Mouse (Mus musculus) intestine, embryonic 15.5 days (tissue): ENCODE measurements around the gene Rtn4rl1. TPM values are rescaled to one million over a fixed set of nuclear protein-coding genes. Genes with fewer than 3 reads are reported as not detected.

ENCODE experiments used
- ATAC-seq: fragments of 200-750 bp; cut with Nextera tagmentation; 2 replicates; pipeline ENCODE4 v1.8.0; 2017; ENCODE audit warnings: moderate TSS enrichment, moderate library complexity
- H3K27ac ChIP-seq: fragments of 300-500 bp; sonication (generic); 2 replicates; pipeline ENCODE4 v1.5.1; 2015; ENCODE audit warnings: mild to moderate bottlenecking, inconsistent platforms
- H3K27me3 ChIP-seq: fragments of 300-500 bp; sonication (generic); replicated peaks from 2 replicates; pipeline ENCODE4 v1.6.1; 2015; ENCODE audit warnings: inconsistent platforms
- H3K36me3 ChIP-seq: fragments of 300-500 bp; sonication (generic); 2 replicates; pipeline ENCODE4 v1.6.1; 2015; ENCODE audit warnings: inconsistent platforms
- H3K4me1 ChIP-seq: fragments of 300-500 bp; sonication (generic); replicated peaks from 2 replicates; pipeline ENCODE4 v1.6.1; 2015; ENCODE audit warnings: inconsistent platforms
- H3K4me2 ChIP-seq: fragments of 300-500 bp; sonication (generic); replicated peaks from 2 replicates; pipeline ENCODE4 v1.6.1; 2015; ENCODE audit warnings: mild to moderate bottlenecking, inconsistent platforms
- H3K4me3 ChIP-seq: fragments of 300-500 bp; sonication (generic); replicated peaks from 2 replicates; pipeline ENCODE4 v1.5.1; 2015; ENCODE audit warnings: inconsistent platforms
- H3K9ac ChIP-seq: fragments of 300-500 bp; sonication (generic); 2 replicates; pipeline ENCODE4 v1.6.1; 2015; ENCODE audit warnings: inconsistent platforms
- H3K9me3 ChIP-seq: fragments of 300-500 bp; sonication (generic); 2 replicates; pipeline ENCODE4 v1.6.1; 2016; ENCODE audit warnings: inconsistent platforms
- WGBS: fragments of 180-500 bp; shearing (Covaris S2); methylation state at CpG from one replicate; pipeline ENCODE4 v1.1.7; 2015; 5-methylcytosine and 5-hydroxymethylcytosine counted together
- polyA plus RNA-seq: library from polyadenylated mRNA; unstranded; fragments of >200 nt; fragmentation: Nextera tagmentation; extraction: Ambion mirVana; gene quantifications from 2 replicates; pipeline ENCODE4 v1.2.1, GENCODE M21; 2015

Gene Rtn4rl1
- polyA plus RNA-seq, 1 experiment from 2014 or later: 1.8 TPM

GRCm38 (mm10) chr11:75229289-75229688 is 35.7 kb downstream of the Rtn4rl1 start:
- Histone ChIP-seq H3K4me2 (no peak overlapping the region), H3K9ac (no peak overlapping the region), H3K4me1 (no peaks in the 10 kb centered on the region), H3K27ac (no peak overlapping the region), H3K27me3 (no peaks in the 10 kb centered on the region), H3K36me3 (no peaks in the 10 kb centered on the region), H3K9me3 (no peaks in the 10 kb centered on the region), H3K4me3 (no peak overlapping the region)
- no peak for ATAC-seq
- 50% methylated on average over 6 of the region's 6 CpGs for WGBS

DNA sequence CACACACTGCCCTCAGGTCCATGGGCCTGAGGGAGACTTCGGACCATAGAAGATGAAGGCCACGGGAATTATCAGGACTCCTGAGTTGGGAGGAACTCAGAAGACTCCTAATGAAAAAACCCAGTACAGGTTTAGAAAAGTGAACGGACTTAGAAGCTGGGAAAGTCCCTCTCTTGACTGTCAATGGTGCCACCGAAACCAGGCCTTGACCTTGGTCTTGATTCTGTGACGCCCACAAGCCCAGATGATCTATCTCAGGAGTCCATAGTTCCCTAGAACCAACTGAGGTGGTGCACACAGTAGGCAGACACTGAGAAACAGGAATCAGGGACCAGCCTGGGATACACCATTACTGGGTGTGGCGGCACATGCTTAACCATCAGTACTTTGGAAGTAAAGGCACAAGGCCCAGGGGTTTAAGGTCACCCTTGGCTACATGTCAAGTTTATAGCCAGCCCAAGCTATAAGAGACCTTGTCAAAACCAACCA is 36.7 kb downstream of the Rtn4rl1 start:
- H3K4me1 ChIP-seq: no peaks in the 10 kb centered on the region
- H3K4me3 ChIP-seq: no peak overlapping the region
- peaks cover 7% of the 10 kb centered on the region; the same call in 1 of the 2 replicates for H3K27me3 ChIP-seq
- no peak overlapping the region for H3K9ac ChIP-seq
- H3K4me2 ChIP-seq: no peak overlapping the region
- no peak for ATAC-seq
- no peaks in the 10 kb centered on the region for H3K36me3 ChIP-seq
- no peaks in the 10 kb centered on the region for H3K9me3 ChIP-seq
- no peak overlapping the region for H3K27ac ChIP-seq
- WGBS: 95% methylated on average over 6 of the region's 6 CpGs

- Histone ChIP-seq H3K9ac (no peak overlapping the region), H3K27ac (no peak overlapping the region), H3K4me2 (no peak overlapping the region), H3K4me3 (no peak overlapping the region), H3K4me1 (no peaks in the 10 kb centered on the region), H3K9me3 (no peaks in the 10 kb centered on the region), H3K27me3 (peaks cover 8% of the 10 kb centered on the region), H3K36me3 (no peaks in the 10 kb centered on the region)
- WGBS: 10% methylated on average over 7 of the region's 7 CpGs
- ATAC-seq: peak; percentile 68; the same call in 1 of the 2 replicates
These were observed 38.2 kb downstream of the Rtn4rl1 start for GRCm38 (mm10) chr11:75231756-75232155.

GRCm38 (mm10) chr11:75232434-75232833 is 38.9 kb downstream of the Rtn4rl1 start:
- H3K4me1 ChIP-seq: no peaks in the 10 kb centered on the region
- H3K4me2 ChIP-seq: no peak overlapping the region
- H3K27me3 ChIP-seq: peaks cover 8% of the 10 kb centered on the region
- ATAC-seq: no peak
- no peak overlapping the region for H3K27ac ChIP-seq
- H3K9me3 ChIP-seq: no peaks in the 10 kb centered on the region
- no peak overlapping the region for H3K9ac ChIP-seq
- 70% methylated on average over 4 of the region's 4 CpGs for WGBS
- H3K4me3 ChIP-seq: no peak overlapping the region
- H3K36me3 ChIP-seq: no peaks in the 10 kb centered on the region

GRCm38 (mm10) chr11:75234745-75235144 is 41.2 kb downstream of the Rtn4rl1 start:
- Histone ChIP-seq H3K4me3 (no peak overlapping the region), H3K36me3 (no peaks in the 10 kb centered on the region), H3K9ac (no peak overlapping the region), H3K4me1 (no peaks in the 10 kb centered on the region), H3K27me3 (peaks cover 8% of the 10 kb centered on the region), H3K27ac (no peak overlapping the region), H3K4me2 (0 out of 2 replicates have a peak overlapping the region, but pooled peaks have one; percentile 16), H3K9me3 (no peaks in the 10 kb centered on the region)
- ATAC-seq: peak; percentile 81
- 5% methylated on average over 16 of the region's 16 CpGs for WGBS

DNA sequence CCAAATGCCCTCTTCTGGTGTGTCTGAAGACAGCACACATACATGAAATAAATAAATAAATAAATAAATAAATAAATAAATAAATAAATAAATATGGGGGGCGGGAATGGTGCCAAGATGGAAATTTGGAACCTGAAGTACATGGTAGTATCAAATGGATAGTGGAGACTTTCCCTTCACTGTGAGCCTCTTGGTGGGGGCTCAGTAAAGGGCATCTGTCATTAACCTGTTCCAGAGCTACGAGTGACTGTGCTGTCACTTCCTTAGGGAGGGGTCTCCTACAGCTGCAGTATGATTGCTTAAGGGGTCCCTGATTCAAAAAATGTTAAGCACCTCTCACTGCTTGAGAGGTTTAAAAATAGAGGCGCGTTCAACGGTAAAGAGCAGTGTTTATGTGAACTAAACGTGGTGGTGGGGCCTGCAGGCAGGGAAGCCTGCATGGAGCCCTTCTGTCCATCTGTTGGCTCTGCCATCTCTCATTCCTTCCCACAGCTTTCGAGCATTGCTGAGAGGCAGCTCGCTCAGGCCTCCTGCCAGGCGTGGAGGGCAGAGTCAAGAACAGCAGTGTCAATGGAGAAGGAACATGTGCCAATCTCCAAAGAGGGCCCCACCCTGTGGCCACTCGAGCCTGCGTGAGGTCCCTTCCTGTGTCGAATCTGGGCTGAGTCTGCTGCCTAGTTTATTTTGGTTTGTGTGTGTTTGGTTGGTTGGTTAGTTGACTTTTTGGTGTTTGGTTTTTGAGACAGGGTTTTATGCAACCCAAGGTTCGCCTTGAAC is 46.8 kb downstream of the Rtn4rl1 start:
- ATAC-seq: no peak
- H3K9me3 ChIP-seq: no peaks in the 10 kb centered on the region
- H3K27ac ChIP-seq: no peak overlapping the region
- no peaks in the 10 kb centered on the region for H3K36me3 ChIP-seq
- H3K9ac ChIP-seq: no peak overlapping the region
- peaks cover under 1% of the 10 kb centered on the region for H3K27me3 ChIP-seq
- H3K4me3 ChIP-seq: no peak overlapping the region
- no peak overlapping the region for H3K4me2 ChIP-seq
- H3K4me1 ChIP-seq: peaks cover 2% of the 10 kb centered on the region; the same call in 1 of the 2 replicates
- WGBS: 64% methylated on average over 13 of the region's 13 CpGs

DNA sequence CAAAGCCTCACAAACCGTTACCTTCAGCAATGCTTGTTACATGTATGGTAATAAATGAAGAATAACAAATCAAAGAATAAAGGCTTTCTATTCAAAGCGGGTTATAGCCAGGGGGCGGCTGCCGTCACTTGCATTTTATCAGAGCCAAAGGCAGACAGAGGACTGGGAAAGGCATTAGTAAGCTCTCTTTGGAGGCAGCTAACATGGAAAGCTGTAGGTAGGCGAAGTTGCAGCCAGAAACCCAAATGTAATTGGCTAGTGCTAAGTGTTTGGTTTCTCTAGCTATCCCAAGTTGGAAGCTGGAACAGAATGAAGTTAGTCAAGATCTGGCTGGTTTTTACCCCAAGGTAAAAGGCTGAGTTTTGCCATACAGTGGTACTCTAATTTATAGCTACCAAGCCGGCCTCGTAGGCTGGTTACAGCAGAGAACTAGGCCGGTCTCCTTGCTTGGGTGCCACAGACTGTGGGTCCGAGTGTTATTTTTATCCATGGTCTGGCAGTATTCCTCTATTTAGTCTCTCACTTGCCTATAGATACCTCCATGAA is 49.2 kb downstream of the Rtn4rl1 start:
- H3K4me1 ChIP-seq: peaks cover 15% of the 10 kb centered on the region
- H3K4me3 ChIP-seq: no peak overlapping the region
- 87% methylated on average over 9 of the region's 9 CpGs for WGBS
- no peak for ATAC-seq
- no peak overlapping the region for H3K27ac ChIP-seq
- no peaks in the 10 kb centered on the region for H3K27me3 ChIP-seq
- H3K4me2 ChIP-seq: no peak overlapping the region
- no peak overlapping the region for H3K9ac ChIP-seq
- H3K9me3 ChIP-seq: no peaks in the 10 kb centered on the region
- no peaks in the 10 kb centered on the region for H3K36me3 ChIP-seq

DNA sequence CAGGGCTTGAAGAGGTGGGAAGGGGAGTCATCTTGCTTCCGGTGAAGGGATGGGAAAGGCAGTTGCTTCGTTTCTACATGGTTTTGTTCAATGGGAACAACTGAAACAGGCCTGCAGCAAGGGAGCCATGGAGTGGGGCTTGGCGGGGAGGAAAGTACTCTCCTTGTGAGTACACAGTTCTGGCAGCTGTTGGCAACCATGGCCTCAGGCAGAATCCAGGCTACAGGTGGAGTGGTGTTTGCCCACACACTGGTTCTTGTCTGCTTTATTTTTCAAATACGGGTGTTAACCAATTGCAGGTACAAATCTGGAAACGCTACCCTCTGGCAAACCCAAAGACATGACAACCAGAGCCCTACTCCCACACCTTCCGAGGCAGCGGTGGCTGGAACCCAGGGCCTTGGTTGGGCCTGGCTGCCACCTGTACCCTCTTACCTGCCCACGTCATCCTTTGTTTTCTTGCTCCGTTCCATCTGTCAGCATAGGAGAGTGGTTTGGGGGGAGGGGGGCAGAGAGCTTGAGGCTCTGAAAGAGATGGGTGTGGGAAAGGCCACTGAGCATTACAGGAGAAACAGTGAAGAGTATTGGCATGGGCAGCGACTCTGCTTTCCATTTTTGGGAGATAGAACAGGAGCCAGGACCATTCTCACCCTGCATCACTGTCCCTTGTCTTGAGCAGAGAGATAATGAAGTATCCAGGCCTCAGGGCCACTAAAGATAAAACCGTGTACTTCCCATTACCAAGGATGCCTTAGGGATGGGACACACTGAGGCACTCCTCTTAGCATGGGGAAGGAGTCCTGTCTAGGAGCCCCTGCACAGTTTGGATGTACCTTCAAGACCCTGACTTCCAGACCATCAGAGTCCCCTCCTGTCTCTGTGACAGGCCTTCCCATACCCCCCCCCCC is 51.0 kb downstream of the Rtn4rl1 start:
- Histone ChIP-seq H3K27ac (no peak overlapping the region), H3K4me2 (no peak overlapping the region), H3K9me3 (no peaks in the 10 kb centered on the region), H3K36me3 (no peaks in the 10 kb centered on the region), H3K4me1 (peaks cover 18% of the 10 kb centered on the region), H3K4me3 (no peak overlapping the region), H3K27me3 (no peaks in the 10 kb centered on the region), H3K9ac (no peak overlapping the region)
- ATAC-seq: no peak
- 86% methylated on average over 11 of the region's 11 CpGs for whole genome bisulfite sequencing

DNA sequence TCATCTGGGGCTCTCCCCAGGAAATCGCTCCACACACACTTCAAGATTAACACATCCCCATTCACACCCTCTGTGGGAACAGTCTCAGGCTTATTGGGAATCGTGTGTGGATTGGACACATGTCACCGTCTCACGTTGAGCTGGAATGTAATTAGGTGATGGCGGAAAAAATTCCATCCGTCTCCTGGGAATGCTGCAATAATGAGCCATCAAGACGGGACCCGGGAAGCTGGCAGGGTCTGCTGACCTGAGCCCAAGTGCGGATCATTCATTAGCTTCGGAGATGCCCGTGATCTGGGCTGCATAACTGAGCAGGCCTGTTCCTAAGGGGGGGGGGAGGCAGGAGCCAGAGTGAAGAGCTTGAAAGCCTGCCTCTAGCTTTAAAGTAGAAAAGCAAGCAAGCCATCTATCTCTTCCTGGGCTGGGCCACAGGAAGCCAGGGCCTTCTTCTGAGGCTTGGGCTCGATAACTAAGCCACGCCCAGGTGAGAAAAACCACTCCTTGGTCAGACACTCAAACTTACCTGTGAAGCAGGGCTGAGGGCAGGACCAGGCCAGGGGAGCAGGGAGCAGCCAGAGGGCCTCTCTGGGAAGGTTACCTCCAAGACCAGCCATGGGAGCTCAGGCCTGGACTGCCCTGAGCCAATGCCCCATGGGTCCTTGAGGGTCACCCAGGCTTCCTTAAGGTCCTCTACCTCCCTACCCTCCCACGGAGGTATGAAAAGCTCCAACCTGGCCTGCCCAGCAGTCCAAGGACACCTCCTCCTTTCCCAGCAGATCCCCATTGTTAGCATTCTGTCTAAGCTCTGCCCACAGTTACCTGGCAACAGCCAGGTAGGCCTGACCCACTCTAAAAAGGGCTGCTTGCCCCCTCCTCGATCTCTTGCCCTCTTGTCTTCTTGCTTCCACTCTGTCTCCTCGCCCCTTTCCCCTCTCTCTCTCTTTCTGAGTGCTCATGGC is 52.1 kb downstream of the Rtn4rl1 start:
- H3K9ac ChIP-seq: no peak overlapping the region
- no peaks in the 10 kb centered on the region for H3K36me3 ChIP-seq
- H3K4me3 ChIP-seq: no peak overlapping the region
- WGBS: 42% methylated on average over 16 of the region's 16 CpGs
- peak; percentile 66 for ATAC-seq
- no peak overlapping the region; the same call in 1 of the 2 replicates for H3K4me2 ChIP-seq
- peaks cover 18% of the 10 kb centered on the region for H3K4me1 ChIP-seq
- H3K27me3 ChIP-seq: no peaks in the 10 kb centered on the region
- H3K9me3 ChIP-seq: no peaks in the 10 kb centered on the region
- H3K27ac ChIP-seq: peak overlapping the region; percentile 49; the same call in 1 of the 2 replicates

DNA sequence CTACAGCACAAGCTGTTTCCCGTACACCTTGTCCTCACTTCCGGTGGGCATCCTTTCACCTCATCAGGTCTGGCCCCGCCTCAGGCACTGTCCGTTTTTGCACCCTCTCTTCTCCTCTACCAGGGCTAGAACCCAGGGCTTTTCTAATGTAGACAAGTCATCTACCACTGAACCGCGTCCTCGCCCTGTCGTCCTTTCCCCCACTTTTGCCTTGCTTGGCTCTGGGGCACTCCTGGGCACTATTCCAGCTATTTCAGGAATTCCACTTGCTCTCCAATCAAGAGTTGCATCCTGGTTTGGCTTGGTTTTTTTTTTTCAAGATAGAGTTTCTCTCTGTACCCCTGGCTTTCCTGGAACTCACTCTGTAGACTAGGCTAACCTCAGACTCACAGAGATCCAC is 53.0 kb downstream of the Rtn4rl1 start:
- 71% methylated on average over 8 of the region's 8 CpGs for WGBS
- H3K27ac ChIP-seq: peak overlapping the region; percentile 45; the same call in 1 of the 2 replicates
- H3K4me2 ChIP-seq: no peak overlapping the region

GRCm38 (mm10) chr11:75247137-75247730 is 53.7 kb downstream of the Rtn4rl1 start:
- Histone ChIP-seq H3K4me2 (no peak overlapping the region), H3K4me1 (peaks cover 18% of the 10 kb centered on the region), H3K36me3 (no peaks in the 10 kb centered on the region), H3K9ac (no peak overlapping the region), H3K27me3 (no peaks in the 10 kb centered on the region), H3K9me3 (no peaks in the 10 kb centered on the region), H3K27ac (peak overlapping the region; percentile 45; the same call in 1 of the 2 replicates), H3K4me3 (no peak overlapping the region)
- WGBS: 81% methylated on average over 10 of the region's 10 CpGs
- ATAC-seq: peak; percentile 81

More for the DNA sequence above, 53.0 kb downstream of the Rtn4rl1 start:
- Histone ChIP-seq H3K27me3 (no peaks in the 10 kb centered on the region), H3K36me3 (no peaks in the 10 kb centered on the region), H3K9me3 (no peaks in the 10 kb centered on the region), H3K9ac (no peak overlapping the region), H3K4me1 (peaks cover 18% of the 10 kb centered on the region), H3K4me3 (no peak overlapping the region)
- ATAC-seq: no peak
